Mouse (Mus musculus) lung, adult 2 months (tissue): ENCODE results near the gene Tph1. TPM values are rescaled to one million over a fixed set of nuclear protein-coding genes. Genes with fewer than 3 reads are reported as not detected.
"Not testable (repeated sequence)": the region's sequence is repeated elsewhere in the genome, so short reads cannot be mapped to it uniquely, and the experiment has no call there.

ENCODE experiments used
- DNase-seq: peaks from one replicate; pipeline ENCODE4 v3.0.0; 2022
- H3K4me1 ChIP-seq: fragments of 200-500 bp; 2 replicates; pipeline ENCODE4 v1.6.1; 2011; ENCODE audit warnings: low read length; ENCODE audit not compliant: control insufficient read depth, insufficient read depth
- H3K4me3 ChIP-seq: fragments of 200-500 bp; replicated peaks from 2 replicates; pipeline ENCODE3; 2011; ENCODE audit warnings: low read depth, mild to moderate bottlenecking, control low read depth, low read length; ENCODE audit errors: extremely low read depth
- CTCF ChIP-seq: fragments of 200-500 bp; IDR thresholded peaks from 2 replicates; pipeline ENCODE4 v1.5.1; 2011; ENCODE audit warnings: mild to moderate bottlenecking, low read length, control low read depth; ENCODE audit not compliant: insufficient read depth
- POLR2A ChIP-seq: fragments of 200-500 bp; IDR thresholded peaks from 2 replicates; pipeline ENCODE4 v1.6.1; 2011; ENCODE audit warnings: low read depth, mild to moderate bottlenecking, control low read depth, low read length, borderline replicate concordance; ENCODE audit errors: extremely low read depth
- WGBS: fragments of 180-500 bp; shearing (Covaris S2); methylation state at CpG from one replicate; pipeline ENCODE4 v1.1.7; 2018; 5-methylcytosine and 5-hydroxymethylcytosine counted together
- polyA plus RNA-seq: library from polyadenylated mRNA; depleted of rRNA; stranded (reverse); fragments of >200 nt; gene quantifications from 2 replicates; pipeline ENCODE4 v1.2.3, GENCODE M21; 2012

The Tph1 gene
- polyA plus RNA-seq, 1 experiment: not detected

DNA sequence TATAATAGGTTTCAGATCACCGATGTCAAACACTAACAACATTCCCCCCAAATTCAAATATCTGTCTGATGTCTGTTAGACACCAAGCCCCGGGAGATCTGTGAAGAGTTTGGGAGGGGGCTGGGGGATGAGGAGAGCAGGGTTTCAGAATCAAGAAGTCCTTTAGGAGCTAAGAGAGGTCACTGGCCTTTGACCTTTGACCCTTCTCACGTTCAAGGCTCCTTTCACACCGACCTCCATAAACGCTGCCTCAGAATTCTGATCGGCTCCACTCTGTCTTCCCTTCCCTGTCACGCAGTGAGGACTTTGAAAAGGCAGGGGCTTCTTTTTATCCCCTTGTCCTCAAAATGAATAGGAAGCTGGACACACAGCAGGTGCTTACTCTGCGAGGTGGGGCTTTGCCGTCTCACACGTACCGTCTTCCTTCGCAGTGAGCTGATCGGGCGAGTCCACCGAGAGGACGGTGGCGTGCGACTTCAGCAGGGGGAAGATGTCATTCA, 10.7 kb downstream of the Tph1 start:
- 55% methylated on average over 18 of the region's 18 CpGs for WGBS

DNA sequence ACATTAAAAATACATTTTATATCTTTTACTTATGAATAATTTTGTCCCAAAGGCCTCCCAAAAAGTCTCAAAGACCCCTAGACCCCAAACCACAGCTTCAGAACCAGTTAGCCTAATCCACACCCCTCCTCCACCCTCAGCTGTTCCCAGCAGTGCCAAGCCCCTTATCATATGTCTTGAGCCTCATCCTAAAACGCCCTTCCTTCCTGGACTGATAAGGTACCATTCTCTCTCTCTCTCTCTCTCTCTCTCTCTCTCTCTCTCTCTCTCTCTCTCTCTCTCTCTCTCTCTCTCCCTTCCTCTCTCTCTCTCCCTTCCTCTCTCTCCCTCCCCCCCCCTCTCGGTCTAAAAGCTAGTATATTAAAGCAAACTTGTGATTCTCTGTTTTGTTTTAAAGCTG, 20.1 kb downstream of the Tph1 start:
- DNase-seq: no peak
- no peak overlapping the region for H3K4me3 ChIP-seq
- no peaks in the 10 kb centered on the region for H3K4me1 ChIP-seq
- no peak for TF ChIP-seq POLR2A
- TF ChIP-seq CTCF: no peak
- 44% methylated on average over 2 of the region's 2 CpGs for WGBS

More for the DNA sequence above, 10.7 kb downstream of the Tph1 start:
- Histone ChIP-seq H3K4me3 (no peak overlapping the region), H3K4me1 (no peaks in the 10 kb centered on the region)
- no peak for DNase-seq
- TF ChIP-seq CTCF (no peak), POLR2A (no peak)

DNA sequence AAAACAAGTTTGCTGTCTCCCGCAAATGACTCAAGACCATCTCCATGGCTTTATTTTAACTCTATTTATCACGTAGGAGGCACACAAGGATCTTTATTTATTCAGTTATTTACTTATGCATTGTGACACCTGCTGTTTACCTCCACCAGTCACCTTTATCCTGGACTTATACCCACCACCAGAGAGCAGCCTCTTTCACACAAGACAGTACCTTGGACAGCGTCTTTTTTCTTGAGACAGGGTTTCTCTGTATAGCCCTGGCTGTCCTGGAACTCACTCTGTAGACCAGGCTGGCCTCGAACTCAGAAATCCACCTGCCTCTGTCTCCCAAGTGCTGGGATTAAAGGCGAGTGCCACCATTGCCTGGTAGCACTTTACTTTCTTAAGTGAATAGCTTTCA, 22.1 kb downstream of the Tph1 start:
- 38% methylated on average over 5 of the region's 5 CpGs for WGBS
- not testable (repeated sequence) for H3K4me1 ChIP-seq, H3K4me3 ChIP-seq, DNase-seq

DNA sequence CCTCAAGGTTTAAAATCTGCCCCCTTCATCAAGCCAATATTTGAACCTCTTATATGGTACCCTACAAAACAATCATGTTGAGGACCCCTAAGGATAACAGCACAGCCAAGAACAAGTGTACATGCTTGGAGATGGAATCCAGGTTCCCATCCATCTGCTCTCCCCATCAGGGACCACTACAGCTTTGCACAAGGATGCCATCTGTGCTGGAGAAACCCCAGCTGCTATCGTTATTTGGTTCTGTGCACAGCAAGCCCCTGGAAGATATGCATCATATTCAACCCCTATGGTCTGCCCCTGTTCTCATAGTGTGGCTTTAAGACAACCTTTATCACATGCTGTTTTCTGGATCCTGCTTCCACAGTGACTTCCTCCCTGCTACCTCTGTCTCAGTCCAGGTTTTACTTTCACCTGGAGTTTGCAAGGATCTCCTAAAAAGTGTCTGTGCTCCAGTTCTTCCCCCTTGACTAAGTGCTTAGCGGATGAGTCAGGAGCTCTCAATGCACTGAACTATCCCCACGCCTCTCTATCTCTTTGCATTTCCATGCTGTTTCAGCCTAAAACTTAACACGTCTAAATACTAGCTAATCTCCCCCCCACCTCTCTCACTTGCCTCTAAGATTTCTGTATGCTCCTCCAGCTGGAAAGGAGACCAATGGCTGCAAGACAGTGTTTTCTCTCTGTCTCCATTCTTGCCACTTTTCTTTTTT, 23.8 kb downstream of the Tph1 start:
- Histone ChIP-seq H3K4me3 (no peak overlapping the region), H3K4me1 (no peaks in the 10 kb centered on the region)
- DNase-seq: no peak
- WGBS: 66% methylated on average over 4 of the region's 4 CpGs
- TF ChIP-seq POLR2A (no peak), CTCF (no peak)

DNA sequence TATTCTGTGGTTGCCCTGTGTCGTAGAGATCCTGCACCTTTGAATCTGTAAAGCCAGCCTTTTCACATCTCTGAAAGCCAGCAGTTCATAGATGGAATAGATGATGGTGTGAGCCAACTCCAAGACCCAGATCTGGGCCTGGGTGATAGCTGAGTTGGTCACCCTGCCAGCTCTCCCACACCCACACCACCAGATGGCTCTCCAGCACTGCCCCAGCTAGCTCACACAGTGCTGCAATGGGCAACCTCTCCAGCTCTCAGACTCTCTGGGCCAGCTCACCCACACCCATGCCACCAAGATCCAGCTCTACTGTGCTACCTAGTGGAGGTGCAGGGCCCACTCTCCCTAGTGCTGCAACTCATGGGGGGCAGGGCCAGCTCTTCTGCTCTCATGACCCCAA, 29.2 kb downstream of the Tph1 start:
- WGBS: 85% methylated on average over 1 of the region's 1 CpGs
- no peak overlapping the region for H3K4me3 ChIP-seq

DNA sequence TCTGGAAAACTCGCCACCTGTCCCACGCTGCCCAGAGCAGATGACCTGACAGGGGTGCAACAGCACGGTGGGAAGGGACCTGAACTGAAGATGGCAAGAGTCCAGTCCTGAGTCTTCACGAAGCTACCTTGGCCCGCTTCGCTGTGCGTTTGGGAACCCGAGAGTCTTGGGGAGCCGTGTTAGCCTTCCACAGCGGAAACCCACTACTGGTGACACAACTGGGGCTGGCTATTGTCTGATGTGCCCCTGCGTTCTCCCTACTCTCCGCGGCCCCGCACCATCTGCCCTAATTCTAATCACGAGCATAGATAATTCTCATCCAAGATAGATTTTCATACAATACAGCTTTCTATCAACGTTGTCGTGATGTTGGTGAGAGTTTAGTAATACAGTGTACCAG, 32.3 kb downstream of the Tph1 start:
- no peak for TF ChIP-seq CTCF
- no peak for TF ChIP-seq POLR2A
- 12% methylated on average over 17 of the region's 17 CpGs for WGBS
- peak overlapping the region; percentile 62 for H3K4me3 ChIP-seq
- H3K4me1 ChIP-seq: peaks cover 6% of the 10 kb centered on the region
- no peak for DNase-seq

More for the DNA sequence above, 29.2 kb downstream of the Tph1 start:
- TF ChIP-seq POLR2A (no peak), CTCF (no peak)
- no peak for DNase-seq
- H3K4me1 ChIP-seq: peaks cover 6% of the 10 kb centered on the region

DNA sequence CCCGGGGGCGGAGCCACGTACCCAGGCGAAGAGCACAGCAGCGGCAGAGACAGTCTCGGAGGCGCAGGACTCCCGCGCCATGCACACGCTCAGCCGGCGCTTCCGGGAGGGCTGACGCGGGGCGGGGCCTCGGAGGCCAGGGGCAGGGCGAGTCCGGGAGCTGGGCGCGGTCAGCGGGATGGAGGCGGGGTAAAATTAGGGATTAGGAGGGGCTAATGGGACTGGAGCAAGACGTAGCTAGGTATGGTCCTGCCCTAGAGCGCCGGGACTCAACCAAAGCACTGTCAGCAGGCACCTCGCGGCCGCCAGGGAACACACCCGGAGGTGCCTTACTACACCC, 32.7 kb downstream of the Tph1 start, which contains the start of gene Sergef:
Gene Sergef, minus strand, starts transcription at position 116 of the 340 bp plus-strand sequence.
- under 1% methylated on average over 30 of the region's 30 CpGs for WGBS
- H3K4me1 ChIP-seq: peaks cover 6% of the 10 kb centered on the region

DNA sequence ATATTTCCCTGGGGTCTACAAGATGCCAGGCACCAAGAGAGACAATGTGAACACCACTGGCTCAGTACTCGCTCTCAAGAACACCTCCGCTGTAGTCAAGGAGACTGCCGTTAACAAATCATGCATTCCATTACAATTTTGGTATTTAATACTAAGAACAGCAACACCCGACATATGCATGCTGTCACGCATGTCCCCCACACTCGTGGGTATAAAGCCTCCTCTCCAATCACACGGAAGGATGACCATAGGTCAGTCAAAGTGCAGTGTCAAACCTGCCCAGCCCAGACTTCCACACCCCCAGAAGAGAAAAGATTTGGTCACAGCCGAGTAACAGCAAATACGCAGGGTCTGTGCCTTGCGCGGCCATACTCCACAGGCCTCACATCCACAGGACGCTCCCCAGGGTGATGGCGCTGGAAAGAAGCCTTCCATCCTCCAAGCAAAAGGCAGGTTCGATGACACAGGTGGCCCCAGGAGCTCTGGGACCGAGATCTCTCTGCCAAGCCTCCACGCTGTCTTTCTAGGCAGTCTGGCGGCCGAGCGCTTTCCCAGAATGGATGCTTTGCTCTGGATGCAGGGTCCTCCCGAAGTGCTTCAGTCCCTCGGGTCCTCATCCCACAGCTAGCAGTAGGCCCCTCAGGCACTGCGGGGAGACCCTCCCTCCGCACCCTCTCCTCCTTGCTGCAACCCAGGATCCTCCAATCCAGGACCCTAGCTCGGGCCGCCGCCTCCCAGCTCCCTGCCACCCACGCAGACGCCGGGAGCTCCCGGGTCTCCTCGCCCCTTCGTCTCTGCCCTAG, 33.2 kb downstream of the Tph1 start:
- DNase-seq: peak; percentile 10
- Histone ChIP-seq H3K4me3 (peak overlapping the region; percentile 62), H3K4me1 (peaks cover 6% of the 10 kb centered on the region)
- 14% methylated on average over 32 of the region's 32 CpGs for WGBS
- TF ChIP-seq CTCF (no peak), POLR2A (no peak)

More for the DNA sequence above, 32.7 kb downstream of the Tph1 start, which contains the start of gene Sergef:
- peak within 1 kb of the TSS; percentile 62 for H3K4me3 ChIP-seq
- TF ChIP-seq POLR2A (peak; percentile 55; the same call in 1 of the 2 replicates), CTCF (no peak)
- peak; percentile 91 for DNase-seq

DNA sequence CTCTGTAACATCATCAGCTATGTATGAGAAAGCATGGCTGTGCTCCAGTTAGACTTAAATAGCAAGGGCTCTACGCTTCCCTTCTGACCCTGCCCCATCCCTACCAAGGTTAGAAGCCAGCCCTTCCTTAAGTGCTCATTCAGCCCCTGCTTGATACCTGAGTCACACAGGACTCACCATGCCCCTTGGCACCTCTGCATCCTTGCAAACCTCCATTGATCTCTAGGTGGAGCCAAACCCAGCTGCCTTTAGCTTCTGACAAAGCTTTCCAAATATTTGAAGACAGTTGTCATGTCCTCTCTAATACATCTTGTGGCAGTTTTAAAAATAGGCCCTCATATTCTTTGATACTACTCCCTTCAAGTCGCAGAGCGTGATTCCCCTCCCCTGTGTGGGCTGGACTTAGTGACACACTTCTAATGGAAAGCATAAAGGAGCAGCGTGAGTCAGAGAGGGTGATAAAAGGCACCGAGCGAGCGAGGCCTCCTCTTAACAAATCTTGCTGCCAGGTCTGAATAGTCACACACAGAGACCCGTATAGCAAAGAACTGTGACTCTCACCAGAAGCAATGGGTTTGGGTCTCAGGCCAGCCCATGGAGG, 43.9 kb downstream of the Tph1 start:
- 57% methylated on average over 8 of the region's 8 CpGs for WGBS
- H3K4me1 ChIP-seq: no peaks in the 10 kb centered on the region
- no peak overlapping the region for H3K4me3 ChIP-seq
- DNase-seq: no peak
- TF ChIP-seq POLR2A: no peak
- no peak for TF ChIP-seq CTCF
